Mouse (Mus musculus): ENCODE results near the gene Gm47985. TPM values are rescaled to one million over a fixed set of nuclear protein-coding genes. Genes with fewer than 3 reads are reported as not detected.
"Not testable (repeated sequence)": the region's sequence is repeated elsewhere in the genome, so short reads cannot be mapped to it uniquely, and the experiment has no call there.

Gm47985 gene
- 0.27 and 0.41 TPM in 2 replicates for polyA plus RNA-seq (2016; fragmentation: Nextera tagmentation; extraction: Ambion mirVana)

DNA sequence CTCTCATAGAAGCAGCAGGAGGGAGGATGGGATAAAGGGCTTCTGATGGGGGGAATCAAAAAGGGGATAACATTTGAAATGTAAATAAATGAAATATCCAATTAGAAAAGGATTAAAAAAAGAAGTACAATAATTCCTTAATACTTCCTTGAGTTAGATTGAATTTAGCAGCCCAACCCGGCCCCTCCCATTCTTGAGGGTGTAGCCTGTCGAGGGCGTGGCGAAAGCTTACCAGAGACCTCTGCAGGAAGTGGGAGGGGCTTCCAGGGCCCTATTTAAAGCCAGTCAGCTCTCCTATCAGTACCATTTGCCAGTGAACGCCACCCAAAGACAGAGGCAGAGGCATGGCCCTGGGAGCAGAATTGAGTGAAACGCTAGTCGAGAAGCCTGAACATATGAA lies at the start of gene Gm47985:
Gene Gm47985 (plus strand): TSS at position 272 of the 400 bp plus-strand sequence.
- 86% methylated on average over 1 of the region's 7 CpGs for WGBS
- H3K4me3 ChIP-seq; DNase-seq (ENCODE audit: extremely low spot score, low spot score): not testable (repeated sequence)

DNA sequence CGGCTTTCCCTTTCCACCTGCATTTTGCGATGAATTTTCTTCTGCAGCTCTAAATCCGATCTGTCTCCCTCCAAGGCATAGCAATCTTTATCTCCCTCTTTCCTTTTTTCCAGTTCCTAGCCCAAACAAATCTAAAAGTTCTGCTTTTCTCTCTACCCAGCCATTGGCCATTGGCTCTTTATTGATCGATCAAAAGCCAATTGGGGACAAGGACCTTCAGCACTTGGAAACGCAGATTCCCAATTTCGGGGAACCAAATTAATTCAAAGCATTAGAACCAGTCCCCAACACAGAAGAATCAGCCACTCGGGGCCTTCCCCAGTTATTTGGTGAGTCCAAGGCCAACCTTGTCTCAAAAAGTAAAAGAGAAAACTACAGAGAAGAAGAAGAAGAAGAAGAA lies 49.7 kb upstream of the Gm47985 start:
- 92% methylated on average over 7 of the region's 7 CpGs for WGBS
- no peaks in the 10 kb centered on the region for H3K27me3 ChIP-seq (ENCODE audit: poor library complexity, severe bottlenecking)
- no peaks in the 10 kb centered on the region for H3K4me1 ChIP-seq
- no peak overlapping the region for H3K27ac ChIP-seq
- H3K4me3 ChIP-seq: no peak overlapping the region
- DNase-seq (ENCODE audit: extremely low spot score, low spot score): no peak
- H3K9me3 ChIP-seq: no peaks in the 10 kb centered on the region
- H3K36me3 ChIP-seq (replicated peaks): no peaks in the 10 kb centered on the region

More for the DNA sequence above, at the start of gene Gm47985:
- Histone ChIP-seq H3K4me1 (peaks cover 16% of the 10 kb centered on the region), H3K27me3 (ENCODE audit: poor library complexity, severe bottlenecking) (peaks cover 12% of the 10 kb centered on the region)
- not testable (repeated sequence) for H3K36me3 ChIP-seq (replicated peaks); H3K9me3 ChIP-seq; H3K27ac ChIP-seq

DNA sequence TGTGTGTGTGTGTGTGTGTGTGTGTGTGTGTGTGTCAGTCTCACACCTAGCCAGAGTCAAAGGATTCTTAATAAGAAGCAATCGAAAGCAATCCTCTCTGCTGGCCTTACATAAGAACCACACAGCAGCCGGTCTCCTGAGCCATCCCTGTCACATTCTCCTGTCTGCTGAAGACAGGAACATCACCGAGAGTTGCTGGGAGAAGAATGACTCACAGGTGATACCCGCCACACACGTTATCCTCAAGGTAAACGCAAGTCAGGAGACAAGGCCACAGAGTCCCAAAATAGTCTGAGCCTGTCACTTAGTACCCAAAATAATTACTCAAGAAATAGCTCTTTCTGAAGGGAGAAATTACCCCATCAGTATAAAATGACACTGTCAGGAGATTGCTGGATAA lies 43.9 kb upstream of the Gm47985 start:
- 92% methylated on average over 6 of the region's 6 CpGs for WGBS
- Histone ChIP-seq H3K27ac (no peak overlapping the region), H3K27me3 (ENCODE audit: poor library complexity, severe bottlenecking) (no peaks in the 10 kb centered on the region), H3K4me1 (peaks cover 8% of the 10 kb centered on the region), H3K9me3 (no peaks in the 10 kb centered on the region), H3K4me3 (no peak overlapping the region), H3K36me3 (replicated peaks) (no peaks in the 10 kb centered on the region)
- no peak for DNase-seq (ENCODE audit: extremely low spot score, low spot score)

DNA sequence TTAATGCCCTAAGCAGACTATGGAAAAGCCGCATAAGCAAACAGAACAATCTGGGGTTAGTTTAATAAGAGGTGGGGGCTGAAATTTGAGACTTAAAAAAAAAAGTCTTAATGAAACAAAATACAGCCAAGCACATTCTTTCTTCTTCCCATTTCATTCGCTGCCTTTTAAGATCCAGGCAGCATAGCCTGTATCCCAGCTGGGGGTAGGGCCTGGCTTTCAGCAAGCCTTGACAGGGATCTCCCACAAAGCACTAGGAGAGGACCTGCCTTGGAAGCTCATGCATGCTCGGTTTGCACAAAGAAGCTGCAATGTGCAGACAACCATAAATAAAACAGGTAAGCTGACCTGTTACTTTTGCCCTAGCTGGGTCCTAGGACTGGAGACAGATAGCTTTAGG lies 41.4 kb upstream of the Gm47985 start:
- no peaks in the 10 kb centered on the region for H3K27me3 ChIP-seq (ENCODE audit: poor library complexity, severe bottlenecking)
- H3K36me3 ChIP-seq (replicated peaks): no peaks in the 10 kb centered on the region
- H3K4me3 ChIP-seq: no peak overlapping the region
- 65% methylated on average over 3 of the region's 3 CpGs for WGBS
- peaks cover 8% of the 10 kb centered on the region for H3K4me1 ChIP-seq
- DNase-seq (ENCODE audit: extremely low spot score, low spot score): no peak
- no peaks in the 10 kb centered on the region for H3K9me3 ChIP-seq
- H3K27ac ChIP-seq: 0 out of 2 replicates have a peak overlapping the region, but pooled peaks have one; percentile 15

DNA sequence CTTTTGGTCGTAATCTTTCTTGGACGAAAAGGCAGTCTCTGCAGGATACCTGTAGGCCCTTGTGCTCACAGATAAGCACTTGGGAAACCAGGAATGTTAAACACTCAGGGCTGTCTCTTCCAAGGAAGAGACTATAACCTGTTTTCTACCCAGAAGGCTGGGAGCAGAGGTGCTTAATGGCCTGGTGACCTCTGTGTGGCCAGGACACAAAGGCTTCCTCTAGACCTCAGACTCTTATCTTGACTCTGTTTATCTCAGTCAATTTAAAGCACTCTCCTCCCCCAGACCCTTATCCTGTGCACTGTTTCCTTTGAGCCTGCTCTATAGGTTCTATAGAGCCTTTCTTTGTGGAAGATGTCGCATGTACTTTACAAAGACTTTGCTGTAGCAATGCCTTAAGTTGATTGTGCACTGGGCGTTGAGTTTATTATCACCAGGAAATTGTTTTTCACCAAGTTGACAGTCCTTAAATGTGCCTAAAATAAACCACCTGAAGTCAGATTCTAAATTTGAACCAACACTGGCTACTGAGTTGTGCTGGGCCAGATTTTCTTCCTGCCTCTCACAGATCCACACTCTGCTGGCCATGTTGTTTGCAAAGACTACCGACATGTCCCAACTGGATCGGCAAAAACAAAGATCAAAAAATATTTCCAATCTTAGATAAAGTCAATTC lies 37.7 kb upstream of the Gm47985 start:
- Histone ChIP-seq H3K9me3 (no peaks in the 10 kb centered on the region), H3K4me1 (peaks cover 8% of the 10 kb centered on the region), H3K4me3 (no peak overlapping the region), H3K36me3 (replicated peaks) (no peaks in the 10 kb centered on the region), H3K27ac (no peak overlapping the region), H3K27me3 (ENCODE audit: poor library complexity, severe bottlenecking) (no peaks in the 10 kb centered on the region)
- DNase-seq (ENCODE audit: extremely low spot score, low spot score): no peak
- 73% methylated on average over 6 of the region's 6 CpGs for WGBS

DNA sequence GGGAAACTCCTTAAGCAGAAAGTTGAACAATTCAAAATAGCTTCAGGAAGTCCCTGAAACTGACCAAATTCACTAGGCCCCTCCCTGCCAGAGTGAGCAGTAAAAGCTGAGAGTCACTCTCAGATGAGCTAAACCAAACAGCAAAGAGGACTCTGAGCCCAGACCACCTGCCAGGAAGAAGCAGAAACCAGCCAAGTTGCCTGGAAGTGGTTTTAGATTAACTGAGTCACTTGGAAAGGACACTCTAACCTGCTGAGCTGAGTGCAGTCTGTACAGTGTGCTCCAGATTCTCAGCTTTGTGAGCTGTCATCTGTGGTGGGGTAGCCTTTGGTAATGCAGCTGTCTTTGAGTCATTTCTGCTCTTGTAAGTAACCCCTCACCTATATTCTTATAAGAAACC lies 34.5 kb upstream of the Gm47985 start:
- no peaks in the 10 kb centered on the region for H3K9me3 ChIP-seq
- no peak for DNase-seq (ENCODE audit: extremely low spot score, low spot score)

DNA sequence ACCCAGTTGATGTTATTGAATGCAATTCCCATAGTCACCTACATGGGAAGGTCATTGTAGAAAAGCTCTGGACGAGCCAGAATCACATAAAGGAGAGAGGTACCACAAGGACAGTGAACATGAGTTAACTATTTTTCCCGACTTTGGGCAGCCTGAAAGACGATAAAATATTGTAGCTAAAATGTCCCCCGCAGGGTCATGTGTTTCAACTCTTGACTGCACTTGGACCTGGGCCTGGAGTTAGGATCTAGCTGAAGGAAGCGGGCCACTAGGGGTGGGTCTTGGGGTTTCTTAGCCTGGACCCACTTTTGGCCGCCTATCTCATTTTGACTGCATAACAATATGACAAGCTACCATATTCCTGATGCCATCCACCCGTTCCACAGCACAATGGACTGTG lies 32.1 kb upstream of the Gm47985 start:
- WGBS: 91% methylated on average over 7 of the region's 7 CpGs
- Histone ChIP-seq H3K27ac (no peak overlapping the region), H3K27me3 (ENCODE audit: poor library complexity, severe bottlenecking) (no peaks in the 10 kb centered on the region), H3K4me1 (no peaks in the 10 kb centered on the region; the same call in 1 of the 2 replicates), H3K9me3 (peaks cover 5% of the 10 kb centered on the region; the same call in 1 of the 2 replicates), H3K36me3 (replicated peaks) (no peaks in the 10 kb centered on the region), H3K4me3 (no peak overlapping the region)
- DNase-seq (ENCODE audit: extremely low spot score, low spot score): no peak

More for the DNA sequence above, 34.5 kb upstream of the Gm47985 start:
- no peaks in the 10 kb centered on the region for H3K27me3 ChIP-seq (ENCODE audit: poor library complexity, severe bottlenecking)
- no peak overlapping the region for H3K27ac ChIP-seq
- no peak overlapping the region for H3K4me3 ChIP-seq
- H3K4me1 ChIP-seq: no peaks in the 10 kb centered on the region
- H3K36me3 ChIP-seq (replicated peaks): no peaks in the 10 kb centered on the region

DNA sequence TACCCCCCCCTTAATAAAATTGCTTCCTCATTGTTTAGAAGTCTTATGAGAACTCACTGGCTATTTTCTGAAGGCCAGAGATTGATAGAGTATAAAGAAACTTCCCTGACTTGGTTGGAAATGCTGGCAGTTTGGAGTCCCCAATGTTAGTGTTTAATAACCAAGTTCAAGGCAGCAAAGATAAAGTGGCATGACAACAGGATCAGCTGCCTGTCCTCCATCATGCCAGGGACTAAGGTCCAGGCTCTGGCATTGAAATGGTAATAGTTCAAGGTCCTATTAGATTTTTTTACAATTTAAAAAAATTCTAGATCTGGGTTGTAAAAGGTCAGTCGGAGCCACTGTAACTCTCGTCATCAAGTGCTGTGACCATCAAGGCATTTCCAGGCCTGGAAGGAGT lies 31.2 kb upstream of the Gm47985 start:
- Histone ChIP-seq H3K36me3 (replicated peaks) (no peaks in the 10 kb centered on the region), H3K9me3 (peaks cover 5% of the 10 kb centered on the region; the same call in 1 of the 2 replicates), H3K4me1 (no peaks in the 10 kb centered on the region; the same call in 1 of the 2 replicates), H3K27ac (no peak overlapping the region), H3K27me3 (ENCODE audit: poor library complexity, severe bottlenecking) (no peaks in the 10 kb centered on the region), H3K4me3 (no peak overlapping the region)
- no peak for DNase-seq (ENCODE audit: extremely low spot score, low spot score)
- WGBS: 82% methylated on average over 2 of the region's 2 CpGs

DNA sequence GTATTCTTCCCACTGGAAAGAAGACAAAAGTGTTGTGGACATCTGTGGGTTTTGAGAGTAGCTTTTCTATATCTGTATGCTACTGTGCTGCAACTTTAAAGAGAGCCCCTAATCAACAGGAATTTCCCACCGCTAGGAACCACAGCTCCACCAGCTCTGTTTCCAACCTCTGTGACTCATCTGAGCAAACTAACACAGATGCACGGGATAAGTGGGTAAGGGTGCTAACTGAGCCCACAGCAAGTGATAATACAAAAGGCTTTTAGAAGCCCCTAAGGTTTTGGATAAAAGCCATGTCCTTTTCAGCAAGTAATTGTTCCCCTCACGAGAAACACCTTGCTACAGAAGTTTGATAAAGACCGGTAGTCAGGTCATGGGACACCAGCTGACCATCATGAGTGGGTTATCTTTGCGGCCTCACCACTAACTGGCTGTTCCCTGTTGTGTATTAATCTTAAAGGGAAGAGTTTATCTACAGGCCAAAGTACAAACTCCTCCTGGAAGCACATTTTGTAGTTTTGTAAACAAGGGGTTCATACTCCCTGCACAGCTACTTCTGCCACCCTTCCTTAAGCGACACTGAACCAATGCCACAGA lies 29.2 kb upstream of the Gm47985 start:
- DNase-seq (ENCODE audit: extremely low spot score, low spot score): no peak
- no peaks in the 10 kb centered on the region for H3K27me3 ChIP-seq (ENCODE audit: poor library complexity, severe bottlenecking)
- no peak overlapping the region for H3K27ac ChIP-seq
- no peaks in the 10 kb centered on the region for H3K36me3 ChIP-seq (replicated peaks)
- H3K4me3 ChIP-seq: no peak overlapping the region
- H3K9me3 ChIP-seq: peaks cover 5% of the 10 kb centered on the region; the same call in 1 of the 2 replicates
- WGBS: 91% methylated on average over 6 of the region's 6 CpGs
- peaks cover 15% of the 10 kb centered on the region for H3K4me1 ChIP-seq

DNA sequence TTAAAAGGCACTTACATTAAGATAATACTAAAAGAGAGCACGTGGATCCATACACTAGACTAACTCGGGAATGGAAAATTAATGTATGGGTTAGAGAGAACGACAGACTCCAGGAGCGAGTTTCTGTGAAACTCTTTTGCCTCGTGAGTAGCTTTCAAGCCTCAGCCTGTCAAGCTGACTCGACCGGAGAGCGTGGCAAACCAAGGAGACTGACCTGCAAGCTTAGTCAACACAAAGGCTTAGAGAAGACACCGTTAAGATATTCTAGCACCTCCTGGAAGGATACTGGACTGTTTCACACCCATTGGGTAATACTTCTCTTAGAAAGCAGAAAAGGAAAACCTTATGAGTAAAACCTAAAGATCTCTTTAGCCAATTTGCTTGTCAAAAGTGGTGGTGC lies 28.2 kb upstream of the Gm47985 start:
- H3K4me1 ChIP-seq: peaks cover 22% of the 10 kb centered on the region
- H3K9me3 ChIP-seq; H3K4me3 ChIP-seq; H3K27ac ChIP-seq; H3K27me3 ChIP-seq (ENCODE audit: poor library complexity, severe bottlenecking); DNase-seq (ENCODE audit: extremely low spot score, low spot score); H3K36me3 ChIP-seq (replicated peaks): not testable (repeated sequence)
- 94% methylated on average over 9 of the region's 9 CpGs for WGBS

DNA sequence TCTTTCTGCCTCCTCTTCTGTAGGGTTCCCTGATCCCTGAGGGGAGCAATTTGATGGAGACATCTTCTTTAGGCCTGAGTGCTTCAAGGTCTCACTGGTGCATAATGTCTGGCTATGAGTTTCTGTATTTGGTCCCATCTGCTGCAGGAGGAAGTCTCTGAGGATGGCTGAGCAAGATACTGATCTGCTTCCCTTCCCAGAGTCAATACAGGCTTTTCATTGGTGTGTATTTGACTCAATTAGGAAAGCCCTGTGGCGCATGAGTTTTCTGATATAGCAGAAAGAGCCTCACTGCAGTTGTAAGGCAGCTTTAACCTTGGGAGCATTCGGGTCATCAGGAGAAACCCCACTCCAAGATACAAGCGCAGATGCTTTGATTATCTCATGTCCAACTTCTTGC lies 26.2 kb upstream of the Gm47985 start:
- WGBS: 91% methylated on average over 3 of the region's 3 CpGs

DNA sequence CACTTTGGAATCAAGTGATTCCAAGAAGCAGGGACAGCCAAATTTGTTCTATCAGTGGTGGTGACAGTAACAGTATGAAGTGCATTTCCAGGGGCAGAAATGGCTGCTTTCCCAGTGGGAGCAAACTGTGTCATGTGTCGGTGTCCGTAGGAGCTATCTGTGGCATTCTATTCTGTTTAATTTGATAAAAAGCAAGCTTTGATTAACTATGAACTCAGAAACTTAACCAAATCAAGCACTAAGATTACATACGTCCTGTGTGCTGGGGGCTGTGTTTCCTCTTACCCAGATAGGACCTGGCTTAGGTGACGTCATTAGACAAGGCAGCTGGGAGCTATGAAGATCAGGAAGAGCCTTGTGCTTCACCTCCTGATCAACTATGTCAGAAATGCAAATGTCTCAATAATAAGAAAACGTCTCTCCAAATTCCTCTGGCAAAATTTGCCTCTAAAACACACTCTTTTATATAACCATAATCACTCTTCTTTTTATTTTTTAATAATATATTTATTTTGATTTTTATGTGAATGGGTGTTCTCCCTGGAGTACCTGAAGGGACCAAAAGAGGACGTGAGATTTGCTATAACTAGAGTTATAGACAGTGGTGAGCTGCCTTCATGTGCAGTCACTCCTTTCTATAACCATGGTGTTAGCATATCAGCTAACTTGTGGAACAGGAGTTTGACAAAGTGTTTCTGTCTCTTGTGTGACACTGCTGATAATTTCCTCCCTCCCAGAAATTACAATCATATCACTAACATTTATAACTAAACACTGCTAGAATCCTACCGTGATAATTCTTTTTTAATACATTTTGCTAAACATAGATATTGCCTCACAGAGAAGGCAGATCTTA lies 25.3 kb upstream of the Gm47985 start:
- 84% methylated on average over 7 of the region's 7 CpGs for WGBS
- no peak for DNase-seq (ENCODE audit: extremely low spot score, low spot score)
- Histone ChIP-seq H3K9me3 (peaks cover 5% of the 10 kb centered on the region; the same call in 1 of the 2 replicates), H3K4me1 (peaks cover 25% of the 10 kb centered on the region), H3K27ac (no peak overlapping the region), H3K4me3 (no peak overlapping the region), H3K36me3 (replicated peaks) (no peaks in the 10 kb centered on the region), H3K27me3 (ENCODE audit: poor library complexity, severe bottlenecking) (peaks cover 6% of the 10 kb centered on the region; the same call in 1 of the 2 replicates)

More for the DNA sequence above, 26.2 kb upstream of the Gm47985 start:
- Histone ChIP-seq H3K4me3 (no peak overlapping the region), H3K4me1 (peaks cover 25% of the 10 kb centered on the region), H3K27me3 (ENCODE audit: poor library complexity, severe bottlenecking) (peaks cover 6% of the 10 kb centered on the region; the same call in 1 of the 2 replicates), H3K9me3 (peaks cover 5% of the 10 kb centered on the region; the same call in 1 of the 2 replicates), H3K27ac (no peak overlapping the region), H3K36me3 (replicated peaks) (no peaks in the 10 kb centered on the region)
- DNase-seq (ENCODE audit: extremely low spot score, low spot score): no peak

All from forebrain, embryonic 10.5 days (tissue).